Mouse (Mus musculus) neural tube, embryonic 13.5 days (tissue): ENCODE results near the gene Ap2a1. TPM values are rescaled to one million over a fixed set of nuclear protein-coding genes. Genes with fewer than 3 reads are reported as not detected.

ENCODE experiments used
- ATAC-seq: fragments of 200-750 bp; cut with Nextera tagmentation; 2 replicates; pipeline ENCODE4 v1.8.0; 2017; ENCODE audit warnings: low read depth, mild to moderate bottlenecking, moderate TSS enrichment, moderate library complexity
- H3K27ac ChIP-seq: fragments of 300-500 bp; sonication (generic); replicated peaks from 2 replicates; pipeline ENCODE4 v1.5.1; 2015; ENCODE audit warnings: moderate library complexity, mild to moderate bottlenecking, inconsistent platforms
- H3K27me3 ChIP-seq: fragments of 300-500 bp; sonication (generic); 2 replicates; pipeline ENCODE4 v1.6.1; 2015; ENCODE audit warnings: mild to moderate bottlenecking, inconsistent platforms
- H3K36me3 ChIP-seq: fragments of 300-500 bp; sonication (generic); 2 replicates; pipeline ENCODE4 v1.6.1; 2015; ENCODE audit warnings: mild to moderate bottlenecking, inconsistent platforms
- H3K4me1 ChIP-seq: fragments of 300-500 bp; sonication (generic); replicated peaks from 2 replicates; pipeline ENCODE4 v1.6.1; 2015; ENCODE audit warnings: inconsistent platforms
- H3K4me2 ChIP-seq: fragments of 300-500 bp; sonication (generic); 2 replicates; pipeline ENCODE4 v1.6.1; 2015; ENCODE audit warnings: inconsistent platforms, mild to moderate bottlenecking, moderate library complexity
- H3K4me3 ChIP-seq: fragments of 300-500 bp; sonication (generic); 2 replicates; pipeline ENCODE4 v1.5.1; 2015; ENCODE audit warnings: mild to moderate bottlenecking, inconsistent platforms
- H3K9ac ChIP-seq: fragments of 300-500 bp; sonication (generic); 2 replicates; pipeline ENCODE4 v1.6.1; 2015; ENCODE audit warnings: moderate library complexity, mild to moderate bottlenecking, inconsistent platforms
- H3K9me3 ChIP-seq: fragments of 300-500 bp; sonication (generic); 2 replicates; pipeline ENCODE4 v1.6.1; 2016; ENCODE audit warnings: inconsistent platforms
- WGBS: fragments of 180-500 bp; shearing (Covaris S2); methylation state at CpG from one replicate; pipeline ENCODE4 v1.1.7; 2015; 5-methylcytosine and 5-hydroxymethylcytosine counted together
- polyA plus RNA-seq: library from polyadenylated mRNA; unstranded; fragments of >200 nt; fragmentation: Nextera tagmentation; extraction: Ambion mirVana; gene quantifications from 2 replicates; pipeline ENCODE4 v1.2.1, GENCODE M21; 2015

Gene Ap2a1
- polyA plus RNA-seq, 1 experiment from 2014 or later: 116 TPM

DNA sequence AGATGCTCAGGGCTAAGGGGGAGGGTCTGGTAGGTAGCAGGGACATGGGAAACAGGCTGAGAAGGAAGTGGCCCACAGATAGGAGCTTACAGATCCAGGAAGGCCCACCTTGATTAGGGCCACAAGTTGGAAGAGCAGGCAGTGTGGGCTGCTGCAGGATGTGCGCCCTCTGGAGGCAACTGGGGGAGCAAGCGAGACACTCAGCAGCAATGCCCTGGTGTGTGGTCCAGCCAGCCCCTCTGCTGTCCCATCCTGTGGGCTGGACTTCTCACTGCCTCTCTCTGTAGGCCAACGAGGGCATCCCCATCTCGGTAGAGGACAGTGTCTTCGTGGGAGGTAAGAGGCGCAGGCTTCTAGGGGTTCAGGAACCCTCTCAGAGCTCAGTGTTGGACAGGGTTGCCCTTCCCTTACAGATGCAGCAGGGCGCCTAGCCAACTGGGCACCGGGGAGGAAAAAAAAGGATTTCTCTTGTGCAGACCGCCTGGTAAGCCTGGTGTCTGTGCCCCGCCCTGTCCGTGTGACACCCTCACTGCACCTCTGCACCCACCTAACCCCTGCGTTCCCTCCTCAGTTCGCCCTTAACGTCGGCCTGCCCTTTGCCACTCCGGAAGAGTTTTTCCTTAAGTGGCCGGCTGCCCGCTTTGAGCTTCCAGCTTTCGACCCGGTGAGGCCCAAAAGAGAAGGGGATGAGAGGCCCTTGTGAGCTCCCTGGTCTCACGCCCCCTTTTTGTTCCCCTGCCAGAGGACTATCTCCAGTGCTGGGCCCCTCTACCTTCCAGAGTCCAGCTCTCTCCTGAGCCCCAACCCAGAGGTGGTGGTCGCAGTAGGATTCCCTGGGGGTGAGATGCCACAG, 68.5 kb downstream of the Ap2a1 start:
- no peak overlapping the region; the same call in 1 of the 2 replicates for H3K4me2 ChIP-seq
- peak overlapping the region; percentile 38; the same call in 1 of the 2 replicates for H3K27ac ChIP-seq
- H3K9me3 ChIP-seq: no peaks in the 10 kb centered on the region

DNA sequence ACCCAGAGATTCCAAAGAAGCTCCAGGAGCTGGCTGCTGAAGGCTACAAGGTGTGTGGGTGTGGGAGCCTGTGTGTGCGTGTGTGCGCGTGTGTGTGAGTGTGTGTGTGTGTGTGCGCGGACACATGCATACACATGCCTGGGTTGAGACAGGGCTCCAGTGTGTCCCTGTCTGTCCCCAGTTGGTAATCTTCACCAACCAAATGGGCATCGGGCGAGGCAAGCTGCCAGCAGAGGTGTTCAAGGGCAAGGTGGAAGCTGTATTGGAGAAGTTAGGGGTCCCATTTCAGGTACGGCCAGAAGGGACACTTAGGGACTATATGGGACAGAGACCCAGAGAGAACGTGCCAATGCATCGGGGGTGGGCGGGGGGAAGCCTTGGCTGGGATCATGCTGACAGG, 69.4 kb downstream of the Ap2a1 start:
- no peak for ATAC-seq
- Histone ChIP-seq H3K27ac (no peak overlapping the region), H3K4me3 (no peak overlapping the region), H3K4me2 (no peak overlapping the region), H3K9me3 (no peaks in the 10 kb centered on the region), H3K27me3 (no peaks in the 10 kb centered on the region), H3K4me1 (peaks cover 60% of the 10 kb centered on the region), H3K36me3 (peaks cover 35% of the 10 kb centered on the region), H3K9ac (no peak overlapping the region)
- WGBS: 92% methylated on average over 11 of the region's 11 CpGs

More for the DNA sequence above, 68.5 kb downstream of the Ap2a1 start:
- H3K36me3 ChIP-seq: peaks cover 44% of the 10 kb centered on the region
- H3K4me1 ChIP-seq: peaks cover 60% of the 10 kb centered on the region
- peak; percentile 3; the same call in 1 of the 2 replicates for ATAC-seq
- peak overlapping the region; percentile 43; the same call in 1 of the 2 replicates for H3K9ac ChIP-seq
- H3K4me3 ChIP-seq: 0 out of 2 replicates have a peak overlapping the region, but pooled peaks have one; percentile 3
- H3K27me3 ChIP-seq: no peaks in the 10 kb centered on the region
- WGBS: 59% methylated on average over 22 of the region's 22 CpGs

DNA sequence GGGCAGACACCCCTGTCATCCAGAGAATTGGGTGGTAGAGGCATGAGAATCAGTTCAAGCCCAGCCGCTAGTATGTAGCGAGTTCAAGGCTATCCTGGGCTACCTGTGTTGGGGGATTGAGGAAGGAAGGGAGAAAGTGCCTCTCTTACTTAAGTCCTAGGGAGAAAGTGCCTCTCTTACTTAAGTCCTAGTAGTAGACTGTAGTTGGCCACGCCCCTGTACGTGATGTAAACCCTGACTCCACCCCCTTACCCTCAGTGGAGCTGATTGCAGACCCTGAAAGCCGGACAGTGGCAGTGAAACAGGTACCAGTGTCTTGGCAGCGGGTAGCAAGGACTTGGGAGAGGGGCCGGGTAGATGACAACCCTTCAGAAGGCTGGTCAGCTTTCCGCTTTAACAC, 71.4 kb downstream of the Ap2a1 start:
- ATAC-seq: no peak
- H3K4me1 ChIP-seq: peaks cover 67% of the 10 kb centered on the region
- H3K9me3 ChIP-seq: no peaks in the 10 kb centered on the region
- peaks cover 25% of the 10 kb centered on the region for H3K36me3 ChIP-seq
- H3K4me2 ChIP-seq: peak overlapping the region; percentile 97
- H3K27me3 ChIP-seq: no peaks in the 10 kb centered on the region
- 29% methylated on average over 8 of the region's 8 CpGs for WGBS
- H3K9ac ChIP-seq: peak overlapping the region; percentile 93
- peak overlapping the region; percentile 73 for H3K4me3 ChIP-seq
- H3K27ac ChIP-seq: peak overlapping the region; percentile 95

DNA sequence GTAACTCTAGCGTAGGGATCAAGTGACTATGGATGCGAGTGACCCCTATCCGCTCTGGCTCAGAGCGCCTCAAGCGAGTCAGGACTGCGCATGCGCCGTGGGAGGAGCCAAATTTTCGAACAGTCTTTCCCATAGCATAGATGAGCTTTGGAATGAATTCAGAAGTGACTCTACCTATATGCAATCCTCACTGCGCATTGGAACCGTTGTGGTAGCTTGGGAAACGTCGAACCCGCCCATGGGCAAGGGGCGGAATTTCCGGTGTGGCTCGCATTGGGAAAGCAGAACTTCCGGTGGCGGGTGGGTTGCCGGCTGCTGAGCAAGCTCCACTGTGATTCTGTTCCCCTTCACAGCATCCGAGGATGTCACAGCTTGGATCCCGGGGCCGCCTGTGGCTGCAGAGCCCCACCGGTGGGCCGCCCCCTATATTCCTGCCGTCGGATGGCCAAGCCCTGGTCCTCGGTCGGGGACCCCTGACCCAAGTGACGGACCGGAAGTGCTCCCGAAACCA, 72.2 kb downstream of the Ap2a1 start, which contains the start of gene Pnkp:
Pnkp (plus strand) TSS at position 98 of the 511 bp plus-strand sequence.
- H3K9ac ChIP-seq: peak within 1 kb of the TSS; percentile 93
- H3K36me3 ChIP-seq: peaks cover 23% of the 10 kb centered on the region
- peak within 1 kb of the TSS; percentile 95 for H3K27ac ChIP-seq
- peak within 1 kb of the TSS; percentile 73 for H3K4me3 ChIP-seq
- H3K27me3 ChIP-seq: no peaks in the 10 kb centered on the region
- peaks cover 73% of the 10 kb centered on the region for H3K4me1 ChIP-seq
- no peaks in the 10 kb centered on the region for H3K9me3 ChIP-seq
- H3K4me2 ChIP-seq: peak within 1 kb of the TSS; percentile 97
- under 1% methylated on average over 32 of the region's 32 CpGs for WGBS
- peak; percentile 36 for ATAC-seq

DNA sequence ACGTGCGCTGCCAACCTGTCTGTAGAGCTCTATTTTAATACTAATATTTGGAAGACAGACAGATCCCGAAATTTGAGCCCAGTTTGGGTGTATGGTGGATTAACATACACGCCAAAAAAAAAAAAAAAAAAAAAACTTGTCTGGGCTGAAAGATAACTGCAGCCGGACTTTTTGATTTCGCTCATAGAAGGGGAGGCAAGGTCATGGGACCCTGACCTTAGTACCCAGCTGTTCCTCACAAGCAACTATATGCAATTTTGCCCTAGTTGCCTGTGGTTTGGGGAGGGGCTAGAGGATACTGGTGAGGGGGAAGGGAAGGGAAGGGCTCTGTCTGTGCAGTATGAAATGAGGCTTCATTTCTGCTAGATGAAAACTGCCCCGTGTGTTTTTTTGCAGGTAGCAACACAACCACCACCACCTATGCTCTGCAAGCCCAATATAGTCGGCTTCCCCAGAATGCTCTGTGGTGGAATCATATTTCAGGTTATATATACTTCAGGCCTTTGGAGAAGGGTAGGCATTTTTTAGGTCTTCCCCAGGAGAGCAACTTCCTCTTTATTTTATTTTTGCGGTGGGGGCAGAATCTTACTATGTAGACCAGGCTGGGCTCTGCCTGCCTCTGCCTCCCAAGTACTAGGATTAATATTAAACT, 72.9 kb downstream of the Ap2a1 start:
- Histone ChIP-seq H3K4me2 (peak overlapping the region; percentile 97), H3K4me3 (peak overlapping the region; percentile 73), H3K9ac (peak overlapping the region; percentile 93), H3K27me3 (no peaks in the 10 kb centered on the region), H3K4me1 (peaks cover 73% of the 10 kb centered on the region), H3K27ac (peak overlapping the region; percentile 95), H3K36me3 (peaks cover 16% of the 10 kb centered on the region), H3K9me3 (no peaks in the 10 kb centered on the region)
- ATAC-seq: no peak
- 66% methylated on average over 9 of the region's 9 CpGs for WGBS

DNA sequence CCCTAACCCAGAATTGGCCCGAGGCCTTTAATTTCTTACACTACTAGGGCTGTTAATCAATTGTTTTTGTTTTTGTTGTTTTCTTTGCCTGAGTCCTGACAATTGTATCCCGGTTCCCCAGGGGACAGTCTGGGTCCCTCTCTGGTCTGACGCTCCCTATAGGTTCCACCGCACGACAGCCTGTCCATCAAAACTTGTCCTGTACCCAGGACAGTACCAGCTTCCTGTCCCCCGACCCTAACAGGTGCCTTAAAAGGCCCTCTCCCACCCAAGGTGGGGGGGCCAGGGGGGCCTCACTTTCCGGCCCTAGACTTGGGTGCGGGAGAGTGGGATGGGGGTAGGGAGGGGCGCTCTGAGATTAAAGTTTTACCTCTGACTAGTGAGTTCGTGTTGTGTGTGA, 74.3 kb downstream of the Ap2a1 start:
- peaks cover 16% of the 10 kb centered on the region for H3K36me3 ChIP-seq
- H3K27me3 ChIP-seq: no peaks in the 10 kb centered on the region
- ATAC-seq: no peak
- H3K9ac ChIP-seq: peak overlapping the region; percentile 81
- H3K27ac ChIP-seq: peak overlapping the region; percentile 93
- WGBS: 37% methylated on average over 10 of the region's 10 CpGs
- H3K9me3 ChIP-seq: no peaks in the 10 kb centered on the region
- H3K4me3 ChIP-seq: peak overlapping the region; percentile 43
- H3K4me1 ChIP-seq: peaks cover 72% of the 10 kb centered on the region
- peak overlapping the region; percentile 77 for H3K4me2 ChIP-seq

DNA sequence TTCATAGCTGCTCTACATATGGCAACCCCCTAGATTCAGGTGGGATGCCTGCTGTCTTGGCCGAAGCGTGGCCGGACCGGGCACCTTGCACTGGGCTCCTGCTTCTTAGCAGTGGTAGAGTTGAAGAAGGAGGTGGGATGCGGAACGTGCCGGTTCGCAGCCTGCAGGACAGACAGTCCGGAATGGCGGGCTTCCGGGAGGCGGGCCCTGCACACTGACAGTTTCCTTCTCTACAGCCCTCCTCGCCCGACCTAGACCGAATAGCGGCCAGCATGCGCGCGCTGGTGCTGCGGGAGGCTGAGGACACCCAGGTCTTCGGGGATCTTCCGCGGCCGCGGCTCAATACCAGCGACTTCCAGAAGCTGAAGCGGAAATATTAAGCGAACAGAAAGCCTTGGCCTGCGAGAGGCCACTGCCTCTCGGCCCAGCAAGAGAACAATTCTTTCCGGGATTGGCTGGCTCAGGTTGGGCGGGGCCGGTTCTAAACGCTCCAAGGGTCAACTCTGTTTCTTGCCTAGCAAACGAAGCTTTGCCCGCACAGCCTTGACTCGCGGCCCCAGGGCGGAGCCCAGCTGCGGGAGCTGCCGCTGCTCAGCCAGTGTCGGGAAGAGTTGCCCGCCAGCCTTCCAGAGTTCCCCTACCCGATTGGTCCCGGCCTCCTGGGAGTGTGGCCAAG, 74.8 kb downstream of the Ap2a1 start:
- H3K9me3 ChIP-seq: no peaks in the 10 kb centered on the region
- peak overlapping the region; percentile 77 for H3K4me2 ChIP-seq
- WGBS: under 1% methylated on average over 45 of the region's 45 CpGs
- H3K27ac ChIP-seq: peak overlapping the region; percentile 93
- H3K36me3 ChIP-seq: peaks cover 16% of the 10 kb centered on the region
- peak overlapping the region; percentile 81 for H3K9ac ChIP-seq
- ATAC-seq: 0 out of 2 replicates have a peak, but pooled peaks have one; percentile 1
- H3K27me3 ChIP-seq: no peaks in the 10 kb centered on the region
- H3K4me1 ChIP-seq: peaks cover 72% of the 10 kb centered on the region
- H3K4me3 ChIP-seq: peak overlapping the region; percentile 43

DNA sequence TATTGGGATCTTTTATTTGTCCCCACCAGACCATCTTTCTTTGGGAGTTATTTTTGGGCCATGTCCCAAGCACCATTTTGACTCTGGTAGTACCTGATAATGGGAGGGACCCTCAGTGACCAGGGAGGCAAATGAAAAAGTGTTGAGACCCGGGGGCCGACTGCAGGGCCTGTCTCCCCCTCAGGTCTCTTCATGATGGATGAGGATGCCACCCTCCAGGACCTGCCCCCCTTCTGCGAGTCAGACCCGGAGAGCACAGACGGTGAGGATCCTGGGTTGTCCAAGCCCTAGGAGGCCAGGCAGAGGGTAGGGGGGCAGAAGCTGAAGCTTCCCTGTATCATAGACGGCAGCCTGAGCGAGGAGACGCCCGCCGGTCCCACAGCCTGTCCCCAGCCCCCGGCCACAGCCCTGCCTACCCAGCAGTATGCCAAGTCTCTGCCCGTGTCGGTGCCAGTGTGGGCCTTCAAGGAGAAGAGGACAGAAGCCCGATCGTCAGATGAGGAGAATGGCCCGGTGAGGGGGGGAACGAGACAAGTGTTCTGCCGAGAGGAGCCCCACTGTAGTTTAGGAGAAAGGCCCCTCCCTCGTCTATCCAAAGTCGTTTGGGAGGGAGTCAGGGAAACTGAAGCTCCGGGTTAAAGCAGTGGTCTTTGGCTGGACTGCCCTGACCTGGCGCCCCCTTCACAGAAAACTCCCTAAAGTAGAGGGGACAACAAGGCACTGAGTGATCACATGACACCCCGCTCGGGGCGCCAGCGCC, 75.5 kb downstream of the Ap2a1 start:
- Histone ChIP-seq H3K4me3 (peak overlapping the region; percentile 43), H3K9ac (peak overlapping the region; percentile 81), H3K4me1 (peaks cover 72% of the 10 kb centered on the region), H3K27me3 (no peaks in the 10 kb centered on the region), H3K9me3 (no peaks in the 10 kb centered on the region), H3K36me3 (peaks cover 16% of the 10 kb centered on the region), H3K4me2 (peak overlapping the region; percentile 77), H3K27ac (peak overlapping the region; percentile 93)
- WGBS: 30% methylated on average over 26 of the region's 26 CpGs
- ATAC-seq: no peak

DNA sequence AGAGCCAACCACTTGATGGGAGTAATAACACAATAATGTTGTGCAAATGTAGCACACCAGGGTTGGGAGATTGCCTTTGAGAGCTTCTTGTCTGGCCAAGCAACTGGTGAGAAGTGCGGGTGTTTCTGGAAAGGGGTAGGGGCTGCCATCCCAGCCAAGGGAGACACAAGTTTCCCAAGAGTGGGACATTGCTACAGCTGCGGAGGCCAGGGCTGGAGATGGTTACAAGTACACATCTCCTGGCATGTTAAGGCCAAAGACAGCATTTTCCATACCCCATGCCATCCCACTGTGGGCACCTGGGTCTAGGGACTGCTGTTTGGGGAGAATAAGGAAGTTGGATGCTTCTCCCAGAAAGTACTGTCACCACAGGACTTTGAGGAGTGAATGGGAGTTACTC, 76.2 kb downstream of the Ap2a1 start:
- Histone ChIP-seq H3K9ac (peak overlapping the region; percentile 81; the same call in 1 of the 2 replicates), H3K36me3 (peaks cover 16% of the 10 kb centered on the region), H3K9me3 (no peaks in the 10 kb centered on the region), H3K4me2 (peak overlapping the region; percentile 77; the same call in 1 of the 2 replicates), H3K4me3 (no peak overlapping the region), H3K27me3 (no peaks in the 10 kb centered on the region), H3K27ac (no peak overlapping the region), H3K4me1 (peaks cover 66% of the 10 kb centered on the region)
- ATAC-seq: no peak
- WGBS: 98% methylated on average over 2 of the region's 2 CpGs

DNA sequence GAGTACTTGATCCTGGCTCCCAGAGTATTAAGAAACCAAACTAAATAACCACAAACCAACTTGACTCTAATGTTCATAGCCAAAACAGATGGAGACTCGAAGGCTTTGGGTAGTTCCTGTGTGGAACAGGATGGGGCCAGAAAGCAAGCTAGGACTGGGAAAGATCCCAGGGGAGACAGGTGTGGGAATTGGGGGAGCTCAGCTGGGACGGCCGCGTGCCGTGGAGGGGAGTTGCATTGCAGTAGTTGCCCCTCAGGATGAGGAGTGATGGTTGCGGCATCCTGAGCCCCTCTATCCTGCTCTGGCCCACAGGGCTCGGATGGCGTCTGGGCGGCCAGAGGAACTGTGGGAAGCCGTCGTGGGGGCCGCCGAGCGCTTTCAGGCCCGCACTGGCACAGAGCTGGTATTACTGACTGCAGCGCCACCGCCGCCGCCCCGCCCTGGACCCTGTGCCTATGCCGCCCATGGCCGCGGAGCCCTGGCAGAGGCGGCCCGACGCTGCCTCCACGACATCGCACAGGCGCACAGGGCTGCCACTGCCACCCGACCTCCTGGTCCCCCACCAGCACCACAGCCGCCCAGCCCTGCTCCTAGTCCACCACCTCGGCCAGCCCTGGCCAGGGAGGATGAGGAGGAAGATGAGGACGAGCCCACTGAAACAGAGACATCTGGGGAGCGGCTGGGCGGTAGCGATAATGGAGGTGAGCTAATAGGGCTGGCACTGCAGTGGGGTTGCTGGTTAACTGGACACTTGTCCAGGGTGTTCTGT, 76.9 kb downstream of the Ap2a1 start:
- Histone ChIP-seq H3K4me2 (peak overlapping the region; percentile 77; the same call in 1 of the 2 replicates), H3K4me3 (no peak overlapping the region), H3K9me3 (no peaks in the 10 kb centered on the region), H3K36me3 (peaks cover 16% of the 10 kb centered on the region), H3K27me3 (no peaks in the 10 kb centered on the region), H3K9ac (no peak overlapping the region), H3K27ac (no peak overlapping the region), H3K4me1 (peaks cover 67% of the 10 kb centered on the region)
- no peak for ATAC-seq
- WGBS: 91% methylated on average over 36 of the region's 36 CpGs
